21 mouse cellular contexts compared by ENCODE assay signal in the genomic region with DNA sequence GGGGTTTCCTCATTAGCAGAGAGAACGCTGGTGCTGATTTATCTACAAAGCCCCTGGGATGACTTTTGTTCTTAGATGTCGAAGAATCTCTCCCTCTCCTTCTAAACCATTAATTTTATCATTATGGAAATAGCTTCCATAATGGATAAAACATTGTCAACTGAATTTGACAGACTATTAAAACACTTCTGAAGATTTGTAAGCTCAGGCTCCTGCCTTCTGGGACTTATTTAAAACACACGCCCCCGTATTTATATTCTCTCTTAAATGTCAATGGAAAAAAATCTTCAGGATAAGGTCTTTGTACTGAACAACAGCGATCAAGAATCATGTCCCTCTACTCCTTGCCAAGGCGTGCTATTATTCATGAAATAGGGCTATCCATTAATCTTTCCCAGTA.
"Had no signal": no experiment of that assay in that cellular context is flagged by ENCODE, and none has a peak within 500 bp of the region (broad histone marks: within the 10 kb centered on the region; RNA-seq: fewer than 3 reads in every experiment).

No protein-coding gene starts in this region.

- DNase-seq: liver, postnatal 0 days; lung, adult 2 months; lung, postnatal 14 days; lung, postnatal 36 days; retina, postnatal 1 day; right cerebral cortex, adult 18-20 months; right cerebral cortex, postnatal 25 days; right cerebral cortex, postnatal 4 days; spleen, adult 18-20 months; thymus, adult 18-20 months; thymus, postnatal 14 days; thymus, postnatal 36 days had no signal

- H3K36me3 ChIP-seq: liver, embryonic 15.5 days; lung, embryonic 15.5 days; midbrain, embryonic 10.5 days; neural tube, embryonic 13.5 days; neural tube, embryonic 15.5 days had no signal

- H3K4me3 ChIP-seq: liver, embryonic 15.5 days; lung, embryonic 15.5 days; midbrain, embryonic 10.5 days; myocyte; neural tube, embryonic 13.5 days; neural tube, embryonic 15.5 days had no signal

- H3K27ac ChIP-seq: liver, embryonic 15.5 days; lung, embryonic 15.5 days; macrophage; midbrain, embryonic 10.5 days; neural tube, embryonic 13.5 days; neural tube, embryonic 15.5 days had no signal

- H3K4me1 ChIP-seq: liver, embryonic 15.5 days; lung, embryonic 15.5 days; neural tube, embryonic 15.5 days had no signal

- H3K9ac ChIP-seq: liver, embryonic 15.5 days; liver, postnatal 0 days; lung, embryonic 15.5 days; neural tube, embryonic 13.5 days; neural tube, embryonic 15.5 days had no signal

- H3K9me3 ChIP-seq: liver, embryonic 15.5 days; lung, embryonic 15.5 days; midbrain, embryonic 10.5 days; neural tube, embryonic 13.5 days; neural tube, embryonic 15.5 days had no signal

- ATAC-seq: liver, postnatal 0 days; lung, postnatal 0 days; midbrain, embryonic 16.5 days had no signal

- H3K4me2 ChIP-seq: liver, embryonic 15.5 days; lung, embryonic 15.5 days; neural tube, embryonic 13.5 days; neural tube, embryonic 15.5 days had no signal

- H3K27me3 ChIP-seq: liver, embryonic 15.5 days; neural tube, embryonic 13.5 days; neural tube, embryonic 15.5 days had no signal
